Mouse (Mus musculus) cerebral cortex, adult 2 months (tissue): ENCODE measurements around the gene Pax8.

Experiments
- WGBS: fragments of 180-500 bp; shearing (Covaris S2); methylation state at CpG from one replicate; pipeline ENCODE4 v1.1.7; 2018; 5-methylcytosine and 5-hydroxymethylcytosine counted together

The Pax8 gene

GRCm38 (mm10) chr2:24413677-24414076 is 61.7 kb downstream of the Pax8 start:
- 85% methylated on average over 4 of the region's 4 CpGs for WGBS

GRCm38 (mm10) chr2:24413172-24413571 is 62.2 kb downstream of the Pax8 start:
- 83% methylated on average over 3 of the region's 3 CpGs for WGBS

GRCm38 (mm10) chr2:24409166-24409565 is 66.2 kb downstream of the Pax8 start:
- 0% methylated on average over 2 of the region's 2 CpGs for WGBS

- 65% methylated on average over 4 of the region's 4 CpGs for WGBS
Measured at GRCm38 (mm10) chr2:24407701-24408485, 67.5 kb downstream of the Pax8 start.

GRCm38 (mm10) chr2:24405345-24406012 is 69.9 kb downstream of the Pax8 start:
- 11% methylated on average over 23 of the region's 23 CpGs for WGBS

GRCm38 (mm10) chr2:24400711-24401110 is 74.7 kb downstream of the Pax8 start:
- WGBS: 96% methylated on average over 3 of the region's 3 CpGs

- 29% methylated on average over 2 of the region's 2 CpGs for WGBS
Measured at GRCm38 (mm10) chr2:24397115-24397514, 78.3 kb downstream of the Pax8 start.

- WGBS: 77% methylated on average over 2 of the region's 2 CpGs
Measured at GRCm38 (mm10) chr2:24393251-24393650, 82.1 kb downstream of the Pax8 start.

- 81% methylated on average over 4 of the region's 4 CpGs for WGBS
Measured at GRCm38 (mm10) chr2:24387361-24388283, 87.8 kb downstream of the Pax8 start.

- WGBS: 75% methylated on average over 2 of the region's 2 CpGs
Measured at GRCm38 (mm10) chr2:24386964-24387320, 88.5 kb downstream of the Pax8 start.

GRCm38 (mm10) chr2:24386158-24386963 is 89.0 kb downstream of the Pax8 start:
- 84% methylated on average over 21 of the region's 21 CpGs for WGBS

- 88% methylated on average over 14 of the region's 14 CpGs for WGBS
Measured at GRCm38 (mm10) chr2:24385111-24385961, 90.1 kb downstream of the Pax8 start.

- 79% methylated on average over 3 of the region's 3 CpGs for WGBS
Measured at GRCm38 (mm10) chr2:24383636-24384035, 91.8 kb downstream of the Pax8 start.

- WGBS: 85% methylated on average over 9 of the region's 9 CpGs
Measured at GRCm38 (mm10) chr2:24382456-24383230, 92.8 kb downstream of the Pax8 start.

- WGBS: 84% methylated on average over 5 of the region's 5 CpGs
Measured at GRCm38 (mm10) chr2:24378747-24379450, 96.5 kb downstream of the Pax8 start.
